Mouse (Mus musculus) midbrain, postnatal 0 days (tissue): ENCODE results near the gene Bmpr1a. TPM values are rescaled to one million over a fixed set of nuclear protein-coding genes. Genes with fewer than 3 reads are reported as not detected.
A peak's percentile ranks its signal among the peaks of the same experiment; 100 is the strongest.

ENCODE experiments used
- ATAC-seq: fragments of 200-750 bp; cut with Nextera tagmentation; 2 replicates; pipeline ENCODE4 v1.8.0; 2017; ENCODE audit warnings: moderate number of reproducible peaks, mild to moderate bottlenecking, moderate TSS enrichment, moderate library complexity; ENCODE audit not compliant: low FRiP score
- DNase-seq: peaks from one replicate; pipeline ENCODE4 v3.0.0-alpha.2; 2015; ENCODE audit warnings: low spot score
- H3K27ac ChIP-seq: fragments of 300-500 bp; sonication (generic); 2 replicates; pipeline ENCODE4 v1.5.1; 2014; ENCODE audit warnings: low read depth, mild to moderate bottlenecking, low read length, mixed read lengths
- H3K27me3 ChIP-seq: fragments of 300-500 bp; sonication (generic); 2 replicates; pipeline ENCODE4 v1.6.1; 2014; ENCODE audit warnings: low read length, control low read depth, mixed read lengths; ENCODE audit not compliant: insufficient read depth
- H3K36me3 ChIP-seq: fragments of 300-500 bp; sonication (generic); 2 replicates; pipeline ENCODE4 v1.6.1; 2014; ENCODE audit warnings: low read length, control low read depth, mixed read lengths; ENCODE audit not compliant: insufficient read depth
- H3K4me1 ChIP-seq: fragments of 300-500 bp; sonication (generic); 2 replicates; pipeline ENCODE4 v1.6.1; 2014; ENCODE audit warnings: mild to moderate bottlenecking, control low read depth, antibody characterized with exemption, low read length, mixed read lengths; ENCODE audit not compliant: insufficient read depth
- H3K4me2 ChIP-seq: fragments of 300-500 bp; sonication (generic); 2 replicates; pipeline ENCODE4 v1.6.1; 2014; ENCODE audit warnings: low read depth, mild to moderate bottlenecking, low read length, mixed read lengths; ENCODE audit not compliant: poor library complexity, severe bottlenecking
- H3K4me3 ChIP-seq: fragments of 300-500 bp; sonication (generic); 2 replicates; pipeline ENCODE4 v1.5.1; 2014; ENCODE audit warnings: low read depth, mild to moderate bottlenecking, low read length, moderate library complexity
- H3K9ac ChIP-seq: fragments of 300-500 bp; sonication (generic); replicated peaks from 2 replicates; pipeline ENCODE4 v1.6.1; 2014; ENCODE audit warnings: mild to moderate bottlenecking, low read length, moderate library complexity, mixed read lengths; ENCODE audit not compliant: poor library complexity, severe bottlenecking
- H3K9me3 ChIP-seq: fragments of 300-500 bp; sonication (generic); 2 replicates; pipeline ENCODE4 v1.6.1; 2016; ENCODE audit warnings: low read length, control low read depth
- CTCF ChIP-seq: IDR thresholded peaks from 2 replicates; pipeline ENCODE4 v1.5.1; 2016; ENCODE audit warnings: antibody characterized with exemption, mild to moderate bottlenecking
- WGBS: fragments of 180-500 bp; shearing (Covaris S2); extraction: QIAGEN DNeasy Blood & Tissue Kit; methylation state at CpG from one replicate; pipeline ENCODE4 v1.1.7; 2014; 5-methylcytosine and 5-hydroxymethylcytosine counted together
- polyA plus RNA-seq: library from polyadenylated mRNA; unstranded; fragments of >200 nt; fragmentation: Nextera tagmentation; extraction: Ambion mirVana; gene quantifications from 2 replicates; pipeline ENCODE4 v1.2.1, GENCODE M21; 2015
- total RNA-seq: library from RNA; depleted of rRNA; stranded (reverse); fragments of >200 nt; gene quantifications from 2 replicates; pipeline ENCODE4 v1.2.3, GENCODE M21; 2014; rRNA removed

Gene Bmpr1a
- total and polyA plus RNA-seq, 2 experiments from 2014 or later = 14.0 to 42.5 TPM

- Histone ChIP-seq H3K27ac (peak overlapping the region; percentile 75), H3K9me3 (no peaks in the 10 kb centered on the region), H3K4me1 (peaks cover 5% of the 10 kb centered on the region), H3K4me2 (peak overlapping the region; percentile 85), H3K27me3 (no peaks in the 10 kb centered on the region), H3K4me3 (peak overlapping the region; percentile 41), H3K9ac (no peak overlapping the region; the same call in 1 of the 2 replicates), H3K36me3 (no peaks in the 10 kb centered on the region)
- TF ChIP-seq CTCF = peak; percentile 81
- DNase-seq (peak; percentile 83), ATAC-seq (peak; percentile 64)
- WGBS = 31% methylated on average over 18 of the region's 18 CpGs
Measured at GRCm38 (mm10) chr14:34362726-34363445, 140.3 kb downstream of the Bmpr1a start.

GRCm38 (mm10) chr14:34362135-34362534 is 141.0 kb downstream of the Bmpr1a start:
- H3K9me3 ChIP-seq = no peaks in the 10 kb centered on the region
- H3K4me3 ChIP-seq = no peak overlapping the region
- ATAC-seq (no peak), DNase-seq (no peak)
- no peaks in the 10 kb centered on the region for H3K36me3 ChIP-seq
- TF ChIP-seq CTCF = no peak
- no peak overlapping the region for H3K4me2 ChIP-seq
- WGBS = 87% methylated on average over 4 of the region's 4 CpGs
- no peaks in the 10 kb centered on the region for H3K27me3 ChIP-seq
- peaks cover 5% of the 10 kb centered on the region for H3K4me1 ChIP-seq
- H3K27ac ChIP-seq = no peak overlapping the region
- H3K9ac ChIP-seq = no peak overlapping the region

Other genes starting within 250 kb of the Bmpr1a start
- gene Shld2, start 192.8 kb downstream of the Bmpr1a start, total RNA-seq = 6.4 and 8.2 TPM in 2 replicates
- 6.9 and 8.5 TPM in 2 replicates for gene Shld2, start 192.8 kb downstream of the Bmpr1a start, polyA plus RNA-seq
- gene Glud1, start 192.6 kb downstream of the Bmpr1a start, total RNA-seq = 185 and 192 TPM in 2 replicates
- gene Glud1, start 192.6 kb downstream of the Bmpr1a start, polyA plus RNA-seq = 114 TPM in 2 replicates
- not detected in 2 replicates for gene Fam25c, start 147.9 kb downstream of the Bmpr1a start, total RNA-seq
- not detected in 2 replicates for gene Fam25c, start 147.9 kb downstream of the Bmpr1a start, polyA plus RNA-seq
- 14.3 and 22.3 TPM in 2 replicates for gene Sncg, start 128.6 kb downstream of the Bmpr1a start, total RNA-seq
- 26.1 and 36.8 TPM in 2 replicates for gene Sncg, start 128.6 kb downstream of the Bmpr1a start, polyA plus RNA-seq
- gene Mmrn2, start 127.9 kb downstream of the Bmpr1a start, total RNA-seq = 2.9 TPM in 2 replicates
- 2.1 and 2.6 TPM in 2 replicates for gene Mmrn2, start 127.9 kb downstream of the Bmpr1a start, polyA plus RNA-seq
- not detected in 2 replicates for gene 9230112D13Rik, start 19.5 kb upstream of the Bmpr1a start, total RNA-seq
- gene 9230112D13Rik, start 19.5 kb upstream of the Bmpr1a start, polyA plus RNA-seq = not detected in 2 replicates
- 1.6 and 1.7 TPM in 2 replicates for gene Ldb3, start 85.3 kb upstream of the Bmpr1a start, total RNA-seq
- gene Ldb3, start 85.3 kb upstream of the Bmpr1a start, polyA plus RNA-seq = 1.1 and 1.2 TPM in 2 replicates
- not detected in 2 replicates for gene Opn4, start 96.8 kb upstream of the Bmpr1a start, total RNA-seq
- gene Opn4, start 96.8 kb upstream of the Bmpr1a start, polyA plus RNA-seq = 0.10 and 0.14 TPM in 2 replicates
- gene Wapl, start 170.6 kb upstream of the Bmpr1a start, total RNA-seq = 14.8 and 23.7 TPM in 2 replicates
- gene Wapl, start 170.6 kb upstream of the Bmpr1a start, polyA plus RNA-seq = 8.8 and 9.9 TPM in 2 replicates